Mouse (Mus musculus) stomach, embryonic 14.5 days (tissue): ENCODE results near the gene Sema4c. TPM values are rescaled to one million over a fixed set of nuclear protein-coding genes. Genes with fewer than 3 reads are reported as not detected.

Source experiments
- ATAC-seq: fragments of 200-750 bp; cut with Nextera tagmentation; 2 replicates; pipeline ENCODE4 v1.8.0; 2017; ENCODE audit warnings: low read depth, moderate TSS enrichment; ENCODE audit not compliant: insufficient number of reproducible peaks, insufficient read depth, low FRiP score
- H3K27ac ChIP-seq: fragments of 300-500 bp; sonication (generic); 2 replicates; pipeline ENCODE4 v1.5.1; 2014; ENCODE audit warnings: mild to moderate bottlenecking, low read length, moderate library complexity, mixed read lengths
- H3K27me3 ChIP-seq: fragments of 300-500 bp; sonication (generic); 2 replicates; pipeline ENCODE4 v1.6.1; 2014; ENCODE audit warnings: low read length, control low read depth, mixed read lengths; ENCODE audit not compliant: control insufficient read depth, insufficient read depth
- H3K36me3 ChIP-seq: fragments of 300-500 bp; sonication (generic); 2 replicates; pipeline ENCODE4 v1.6.1; 2014; ENCODE audit warnings: mild to moderate bottlenecking, control low read depth, low read length, moderate library complexity, mixed read lengths; ENCODE audit not compliant: control insufficient read depth, insufficient read depth
- H3K4me1 ChIP-seq: fragments of 300-500 bp; sonication (generic); 2 replicates; pipeline ENCODE4 v1.6.1; 2014; ENCODE audit warnings: low read length, control low read depth, mixed read lengths; ENCODE audit not compliant: control insufficient read depth, insufficient read depth
- H3K4me2 ChIP-seq: fragments of 300-500 bp; sonication (generic); replicated peaks from 2 replicates; pipeline ENCODE4 v1.6.1; 2014; ENCODE audit warnings: low read depth, low read length, control low read depth
- H3K4me3 ChIP-seq: fragments of 300-500 bp; sonication (generic); 2 replicates; pipeline ENCODE4 v1.5.1; 2014; ENCODE audit warnings: low read depth, low read length, control low read depth
- H3K9ac ChIP-seq: fragments of 300-500 bp; sonication (generic); replicated peaks from 2 replicates; pipeline ENCODE4 v1.6.1; 2014; ENCODE audit warnings: low read depth, mild to moderate bottlenecking, control low read depth, low read length, moderate library complexity, mixed read lengths
- H3K9me3 ChIP-seq: fragments of 300-500 bp; sonication (generic); 2 replicates; pipeline ENCODE4 v1.6.1; 2016; ENCODE audit warnings: low read depth, low read length, control low read depth; ENCODE audit not compliant: control insufficient read depth
- WGBS: fragments of 180-500 bp; shearing (Covaris S2); extraction: QIAGEN DNeasy Blood & Tissue Kit; methylation state at CpG from one replicate; pipeline ENCODE4 v1.1.7; 2014; 5-methylcytosine and 5-hydroxymethylcytosine counted together
- polyA plus RNA-seq: library from polyadenylated mRNA; unstranded; fragments of >200 nt; fragmentation: Nextera tagmentation; extraction: Ambion mirVana; gene quantifications from 2 replicates; pipeline ENCODE4 v1.2.1, GENCODE M21; 2014

The Sema4c gene
- polyA plus RNA-seq, 1 experiment from 2014 or later, result 4.2 TPM

DNA sequence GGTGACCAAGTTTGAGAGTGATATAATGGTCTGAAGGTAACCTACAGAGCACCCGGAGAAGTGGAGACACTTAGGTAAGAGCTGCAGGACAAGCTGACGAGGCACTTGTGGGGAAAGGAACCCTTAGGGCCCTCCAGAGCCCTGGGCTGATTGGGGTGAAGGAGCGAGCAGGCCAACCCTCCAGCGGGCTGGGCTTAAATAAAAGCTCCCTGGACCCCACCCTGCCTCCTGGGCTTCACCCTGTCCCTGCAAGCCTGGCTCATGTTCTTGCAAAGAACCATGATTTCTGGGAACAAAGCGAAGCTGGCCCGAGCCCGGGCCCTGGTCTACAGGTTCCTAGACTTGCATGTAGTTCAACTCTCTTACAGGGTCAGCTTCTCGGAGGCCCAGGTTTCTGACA lies 15.4 kb upstream of the Sema4c start:
- ATAC-seq, result no peak

DNA sequence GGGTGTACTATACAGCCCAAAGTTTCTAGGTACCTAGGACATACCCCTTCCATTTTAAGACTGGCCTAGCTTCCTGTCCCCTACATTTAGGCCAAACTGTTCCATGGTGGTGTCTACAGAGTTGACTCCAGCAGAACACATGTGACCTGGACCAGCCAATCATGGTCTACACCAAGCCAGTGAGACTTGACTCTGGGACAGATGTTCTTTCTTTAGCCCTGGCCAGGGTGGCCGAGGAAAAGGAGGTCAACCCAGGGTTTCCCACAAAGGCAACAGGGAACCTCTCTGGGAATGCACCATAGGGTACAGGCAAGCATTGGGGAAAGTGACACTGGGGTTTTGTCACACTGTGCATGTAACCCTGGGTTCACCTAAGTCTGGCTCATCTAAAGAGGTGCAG lies 14.6 kb upstream of the Sema4c start:
- no peak overlapping the region for H3K27ac ChIP-seq
- H3K9ac ChIP-seq, result no peak overlapping the region
- 76% methylated on average over 1 of the region's 1 CpGs for WGBS
- no peak for ATAC-seq
- H3K4me1 ChIP-seq, result peaks cover 52% of the 10 kb centered on the region
- no peak overlapping the region for H3K4me2 ChIP-seq
- H3K4me3 ChIP-seq, result no peak overlapping the region
- no peaks in the 10 kb centered on the region for H3K9me3 ChIP-seq
- H3K27me3 ChIP-seq, result no peaks in the 10 kb centered on the region
- no peaks in the 10 kb centered on the region for H3K36me3 ChIP-seq

More for the DNA sequence above, 15.4 kb upstream of the Sema4c start:
- H3K4me1 ChIP-seq, result peaks cover 44% of the 10 kb centered on the region
- no peaks in the 10 kb centered on the region for H3K27me3 ChIP-seq
- H3K9ac ChIP-seq, result no peak overlapping the region
- H3K9me3 ChIP-seq, result no peaks in the 10 kb centered on the region
- 64% methylated on average over 8 of the region's 8 CpGs for WGBS
- H3K4me3 ChIP-seq, result no peak overlapping the region
- no peak overlapping the region for H3K4me2 ChIP-seq
- H3K27ac ChIP-seq, result peak overlapping the region; percentile 67
- H3K36me3 ChIP-seq, result no peaks in the 10 kb centered on the region

DNA sequence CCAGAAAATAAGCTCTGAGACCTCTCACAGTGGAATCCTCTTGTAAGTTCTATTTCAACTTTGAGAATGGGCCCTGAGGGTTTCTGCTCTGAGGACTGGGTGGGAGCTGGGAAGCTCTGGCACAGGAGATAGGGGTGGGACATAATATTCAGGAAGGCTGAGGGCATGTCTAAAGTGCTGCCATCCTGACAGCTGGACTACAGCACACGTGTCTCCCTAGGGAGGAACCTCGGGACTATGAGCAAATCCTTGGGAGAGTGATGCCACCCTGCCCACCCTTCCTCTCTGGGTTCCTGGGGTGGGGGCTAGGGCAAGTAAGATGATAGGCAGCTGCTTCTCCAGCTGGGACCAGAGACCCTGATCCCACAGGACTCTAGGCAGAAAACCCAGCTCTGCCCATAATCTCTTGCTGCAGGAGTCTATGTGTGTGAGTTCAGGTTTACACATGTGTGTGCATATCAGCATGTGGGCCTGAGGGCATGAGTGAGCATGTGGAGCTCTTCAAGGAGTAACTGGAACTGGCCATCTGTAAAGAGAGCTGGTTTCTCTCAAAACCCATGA lies 14.1 kb upstream of the Sema4c start:
- H3K27ac ChIP-seq, result 0 out of 2 replicates have a peak overlapping the region, but pooled peaks have one; percentile 27
- H3K9ac ChIP-seq, result no peak overlapping the region
- H3K9me3 ChIP-seq, result no peaks in the 10 kb centered on the region
- H3K27me3 ChIP-seq, result no peaks in the 10 kb centered on the region
- H3K4me3 ChIP-seq, result no peak overlapping the region
- peaks cover 52% of the 10 kb centered on the region for H3K4me1 ChIP-seq
- H3K4me2 ChIP-seq, result no peak overlapping the region
- no peaks in the 10 kb centered on the region for H3K36me3 ChIP-seq
- ATAC-seq, result no peak
- 61% methylated on average over 2 of the region's 2 CpGs for WGBS

DNA sequence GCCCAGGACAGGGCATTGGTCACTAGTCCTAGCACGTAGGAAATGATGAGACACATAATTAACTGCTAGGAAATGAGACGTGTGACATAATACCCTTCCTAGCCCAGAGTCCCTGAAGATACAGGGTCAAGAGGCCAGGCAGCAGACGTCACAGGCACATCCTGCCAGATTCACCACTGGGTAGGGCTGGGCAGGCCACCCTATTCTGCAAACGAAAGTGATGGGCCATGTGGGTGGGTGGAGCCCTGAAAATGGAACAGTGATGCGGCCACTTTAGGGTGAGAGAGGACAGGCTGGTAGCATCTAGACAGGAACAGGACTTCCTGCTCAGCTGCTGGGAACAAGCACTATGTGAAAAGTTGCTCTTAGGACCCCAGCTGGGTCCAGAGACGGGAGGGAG lies 13.5 kb upstream of the Sema4c start:
- no peak for ATAC-seq
- Histone ChIP-seq H3K9me3 (no peaks in the 10 kb centered on the region), H3K36me3 (no peaks in the 10 kb centered on the region), H3K9ac (no peak overlapping the region), H3K27me3 (no peaks in the 10 kb centered on the region), H3K4me3 (no peak overlapping the region), H3K27ac (0 out of 2 replicates have a peak overlapping the region, but pooled peaks have one; percentile 27), H3K4me2 (no peak overlapping the region), H3K4me1 (peaks cover 50% of the 10 kb centered on the region)
- WGBS, result 47% methylated on average over 6 of the region's 6 CpGs

DNA sequence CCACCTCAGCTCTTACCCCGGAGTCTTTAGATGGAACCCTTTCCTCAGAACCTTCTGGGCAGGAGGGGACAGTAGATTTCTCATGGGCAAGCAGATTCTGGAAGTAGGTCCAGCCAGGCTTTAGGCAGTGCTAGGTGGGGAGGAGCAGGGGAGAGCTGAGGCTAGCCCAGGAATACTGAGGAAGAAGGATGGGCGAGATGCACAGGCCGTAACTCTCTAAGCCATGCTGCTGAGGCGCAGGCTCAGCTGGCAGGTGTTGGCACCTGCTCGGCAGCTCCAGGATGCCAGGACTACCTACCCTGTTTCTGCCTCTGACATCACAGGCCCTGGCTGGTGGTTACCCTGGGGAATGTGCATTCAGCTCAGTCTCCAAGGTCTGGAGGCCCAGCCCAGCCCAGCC lies 12.2 kb upstream of the Sema4c start:
- Histone ChIP-seq H3K4me2 (no peak overlapping the region), H3K4me3 (no peak overlapping the region), H3K4me1 (peaks cover 39% of the 10 kb centered on the region), H3K27me3 (no peaks in the 10 kb centered on the region), H3K27ac (peak overlapping the region; percentile 29; the same call in 1 of the 2 replicates), H3K36me3 (no peaks in the 10 kb centered on the region), H3K9me3 (no peaks in the 10 kb centered on the region), H3K9ac (no peak overlapping the region)
- WGBS, result 92% methylated on average over 5 of the region's 5 CpGs
- ATAC-seq, result no peak

DNA sequence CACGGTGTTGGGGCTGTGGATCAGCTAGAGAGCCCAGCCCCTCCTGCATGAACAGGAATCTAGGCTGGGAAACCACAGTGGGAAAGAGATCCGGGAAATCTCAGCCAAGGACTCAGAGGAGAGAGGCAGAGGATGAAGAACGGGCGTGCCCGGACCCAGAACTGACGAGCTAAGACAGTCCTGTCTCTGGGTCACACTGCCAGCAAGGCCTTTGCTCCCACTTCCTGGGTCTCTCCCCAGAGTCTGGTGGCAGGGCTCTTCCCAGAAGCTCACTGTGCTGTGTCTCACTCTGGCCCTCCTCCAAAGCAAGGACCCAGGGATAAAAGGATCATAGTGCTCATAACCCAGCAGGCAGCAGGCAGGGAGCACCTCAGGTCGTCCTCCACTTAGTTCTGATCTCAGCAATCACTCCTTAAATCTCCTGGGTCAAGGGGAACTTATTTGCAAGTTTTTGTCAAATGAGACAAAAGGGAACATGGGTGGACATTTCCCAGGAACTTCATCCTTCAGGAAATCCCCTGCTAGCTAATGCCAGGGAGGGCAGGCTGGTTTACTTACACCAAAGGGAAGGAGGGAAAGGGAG lies 11.6 kb upstream of the Sema4c start:
- Histone ChIP-seq H3K27ac (peak overlapping the region; percentile 29; the same call in 1 of the 2 replicates), H3K9ac (no peak overlapping the region), H3K4me3 (no peak overlapping the region), H3K36me3 (no peaks in the 10 kb centered on the region), H3K27me3 (no peaks in the 10 kb centered on the region), H3K9me3 (no peaks in the 10 kb centered on the region), H3K4me1 (peaks cover 38% of the 10 kb centered on the region), H3K4me2 (no peak overlapping the region)
- no peak for ATAC-seq
- WGBS, result 53% methylated on average over 7 of the region's 7 CpGs

DNA sequence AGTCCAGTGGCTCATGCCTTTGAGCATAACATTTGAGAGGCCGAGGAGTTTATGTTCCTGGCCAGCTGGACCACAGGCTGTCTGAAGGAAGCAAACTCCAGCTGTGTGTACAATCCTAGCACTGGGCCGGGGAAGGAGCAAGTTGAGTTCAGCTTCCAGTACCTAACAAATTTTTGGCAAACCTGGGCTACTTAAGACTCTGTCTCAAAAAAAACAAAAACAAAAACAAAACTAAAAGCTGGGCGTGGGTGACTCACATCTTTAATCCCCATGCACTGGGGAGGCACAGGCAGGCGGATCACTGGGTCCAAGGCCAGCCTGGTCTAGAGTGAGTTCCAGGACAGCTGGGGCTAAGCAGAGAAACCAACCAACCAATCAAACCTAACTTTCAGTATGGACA lies 10.6 kb upstream of the Sema4c start:
- H3K4me1 ChIP-seq, result peaks cover 28% of the 10 kb centered on the region
- no peak overlapping the region for H3K9ac ChIP-seq
- no peaks in the 10 kb centered on the region for H3K27me3 ChIP-seq
- no peak overlapping the region for H3K4me3 ChIP-seq
- H3K27ac ChIP-seq, result peak overlapping the region; percentile 67
- ATAC-seq, result peak; percentile 24; the same call in 1 of the 2 replicates
- WGBS, result 71% methylated on average over 4 of the region's 4 CpGs
- no peaks in the 10 kb centered on the region for H3K36me3 ChIP-seq
- H3K9me3 ChIP-seq, result no peaks in the 10 kb centered on the region
- H3K4me2 ChIP-seq, result no peak overlapping the region

DNA sequence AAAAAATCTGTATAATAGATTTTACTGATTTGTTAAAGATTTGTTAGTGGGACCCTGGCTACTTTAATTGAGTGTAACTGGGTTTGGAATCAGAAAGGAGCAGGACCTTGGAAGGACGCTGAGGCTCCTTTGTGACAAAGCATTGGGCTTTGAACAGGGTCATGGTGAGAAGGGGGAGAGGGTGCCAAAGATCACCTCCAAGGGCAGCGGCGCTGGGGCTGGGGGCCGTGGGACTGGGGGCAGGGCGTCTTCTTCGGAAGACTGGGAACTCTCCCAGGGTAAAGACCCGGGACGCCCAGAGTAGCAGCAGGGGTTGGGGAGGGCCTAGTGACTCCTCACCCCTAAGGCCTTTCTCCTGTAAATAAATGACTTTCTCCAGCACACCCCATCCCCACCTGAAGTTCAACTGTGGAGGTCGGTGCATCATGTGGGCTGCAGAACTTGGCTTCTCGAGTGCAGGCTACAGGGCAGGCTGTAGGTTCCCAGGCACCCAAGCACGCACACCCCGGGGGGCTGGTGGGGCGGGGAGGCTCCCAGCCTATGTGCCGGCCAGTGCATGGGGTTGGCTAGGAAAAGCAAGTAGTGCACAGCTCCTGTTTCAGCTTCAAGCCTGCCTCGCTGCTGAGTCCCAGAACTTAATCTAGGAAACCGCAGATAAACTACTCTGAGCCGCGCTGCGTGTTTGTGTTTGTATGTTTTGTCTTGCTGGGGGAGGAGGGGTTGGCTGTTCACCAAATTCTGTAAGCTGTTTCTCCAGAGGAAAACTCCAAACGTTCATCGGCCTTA lies 9.9 kb upstream of the Sema4c start:
- 35% methylated on average over 21 of the region's 21 CpGs for WGBS
- H3K27ac ChIP-seq, result peak overlapping the region; percentile 67; the same call in 1 of the 2 replicates
- 0 out of 2 replicates have a peak overlapping the region, but pooled peaks have one; percentile 2 for H3K4me2 ChIP-seq
- no peaks in the 10 kb centered on the region for H3K9me3 ChIP-seq
- ATAC-seq, result 0 out of 2 replicates have a peak, but pooled peaks have one; percentile 24
- H3K36me3 ChIP-seq, result no peaks in the 10 kb centered on the region
- no peaks in the 10 kb centered on the region for H3K27me3 ChIP-seq
- H3K9ac ChIP-seq, result no peak overlapping the region
- peaks cover 21% of the 10 kb centered on the region for H3K4me1 ChIP-seq
- no peak overlapping the region for H3K4me3 ChIP-seq
